8 mouse cellular contexts compared by ENCODE assay signal in the genomic region with DNA sequence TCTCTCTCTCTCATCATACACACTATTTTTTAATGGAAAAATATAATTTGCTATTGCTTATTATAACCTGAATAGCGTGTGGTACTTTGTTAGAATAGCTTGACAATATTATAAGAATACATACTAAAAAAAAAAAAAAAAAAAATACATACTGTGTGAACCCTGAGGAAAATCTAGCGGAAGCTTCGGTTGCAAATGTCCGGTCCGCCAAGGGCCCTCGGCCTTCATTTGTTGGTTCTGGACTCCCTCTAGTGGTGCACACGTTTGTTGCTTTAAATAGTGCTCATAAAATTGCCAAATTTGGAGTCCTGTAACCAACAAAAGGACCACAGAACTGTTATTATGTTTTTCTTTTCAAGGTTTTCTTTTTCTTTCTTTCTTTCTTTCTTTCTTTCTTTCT. TPM values are rescaled to one million over a fixed set of nuclear protein-coding genes. Genes with fewer than 3 reads are reported as not detected.
A peak's percentile ranks its signal among the peaks of the same experiment; 100 is the strongest.
DNase-seq lines count a peak whose midpoint lies in the region; ATAC-seq lines count a peak whose summit lies in the region.

No protein-coding gene starts in this region.

- no peak overlapping the region for H3K27ac ChIP-seq in kidney, embryonic 15.5 days
- H3K27ac ChIP-seq in forebrain, embryonic 13.5 days: no peak overlapping the region
- H3K27ac ChIP-seq in midbrain, embryonic 14.5 days (replicated peaks; ENCODE audit: low read depth, low read length): no peak overlapping the region

- peak; percentile 67 for DNase-seq in kidney, adult 11 months
- peak; percentile 72 for DNase-seq in brain, embryonic 18.5 days (ENCODE audit: low read depth, low spot score)
- DNase-seq in heart, postnatal 4 days: peak; percentile 87
- peak; percentile 83 for DNase-seq in left cerebral cortex, adult 18-20 months (ENCODE audit: low spot score in 2 of 2)
- DNase-seq in midbrain, embryonic 14.5 days: peak; percentile 95
- peak; percentile 29 to 78 for DNase-seq in spleen, postnatal 10 days (ENCODE audit: low spot score in 2 of 2)

- no peak overlapping the region for H3K9ac ChIP-seq in kidney, embryonic 15.5 days
- H3K9ac ChIP-seq in forebrain, embryonic 13.5 days: no peak overlapping the region
- no peak overlapping the region for H3K9ac ChIP-seq in midbrain, embryonic 14.5 days (replicated peaks; ENCODE audit: low read length)

- WGBS in kidney, embryonic 15.5 days: 2% methylated on average over 7 of the region's 7 CpGs
- 4% methylated on average over 7 of the region's 7 CpGs for WGBS in forebrain, embryonic 13.5 days
- under 1% methylated on average over 7 of the region's 7 CpGs for WGBS in midbrain, embryonic 14.5 days

- peaks cover 19% of the 10 kb centered on the region for H3K4me1 ChIP-seq in kidney, embryonic 15.5 days
- H3K4me1 ChIP-seq in forebrain, embryonic 13.5 days: peaks cover 17% of the 10 kb centered on the region
- H3K4me1 ChIP-seq in midbrain, embryonic 14.5 days (ENCODE audit: control insufficient read depth, insufficient read depth, low read length): peaks cover 11% of the 10 kb centered on the region

- peaks cover 18% of the 10 kb centered on the region for H3K36me3 ChIP-seq in kidney, embryonic 15.5 days
- H3K36me3 ChIP-seq in forebrain, embryonic 13.5 days (ENCODE audit: poor library complexity, severe bottlenecking): peaks cover 14% of the 10 kb centered on the region
- H3K36me3 ChIP-seq in midbrain, embryonic 14.5 days (ENCODE audit: control insufficient read depth, insufficient read depth, low read length): peaks cover 15% of the 10 kb centered on the region

- no peak for ATAC-seq in kidney, embryonic 15.5 days (replicated peaks; ENCODE audit: low FRiP score)
- 0 out of 2 replicates have a peak, but pooled peaks have one; percentile 11 for ATAC-seq in forebrain, embryonic 13.5 days
- no peak for ATAC-seq in midbrain, embryonic 14.5 days (ENCODE audit: low FRiP score, low TSS enrichment)

- no peaks in the 10 kb centered on the region for H3K9me3 ChIP-seq in kidney, embryonic 15.5 days (replicated peaks)
- H3K9me3 ChIP-seq in forebrain, embryonic 13.5 days (replicated peaks): no peaks in the 10 kb centered on the region
- no peaks in the 10 kb centered on the region for H3K9me3 ChIP-seq in midbrain, embryonic 14.5 days (ENCODE audit: control insufficient read depth, low read length)

- 0 out of 2 replicates have a peak, but pooled peaks cover 9% of the 10 kb centered on the region for H3K27me3 ChIP-seq in kidney, embryonic 15.5 days
- H3K27me3 ChIP-seq in forebrain, embryonic 13.5 days: no peaks in the 10 kb centered on the region
- no peaks in the 10 kb centered on the region for H3K27me3 ChIP-seq in midbrain, embryonic 14.5 days (ENCODE audit: control insufficient read depth, insufficient read depth, low read length)

- H3K4me2 ChIP-seq in kidney, embryonic 15.5 days: no peak overlapping the region
- H3K4me2 ChIP-seq in forebrain, embryonic 13.5 days: no peak overlapping the region
- peak overlapping the region; percentile 21 for H3K4me2 ChIP-seq in midbrain, embryonic 14.5 days (ENCODE audit: low read length)

- no peak overlapping the region for H3K4me3 ChIP-seq in kidney, embryonic 15.5 days (replicated peaks)
- no peak overlapping the region for H3K4me3 ChIP-seq in forebrain, embryonic 13.5 days
- H3K4me3 ChIP-seq in midbrain, embryonic 14.5 days (replicated peaks; ENCODE audit: low read depth, low read length): no peak overlapping the region

RNA-seq across cellular contexts. Expression of a gene that starts 7.8 kb away (rescaled TPM):
- 0.34 and 0.99 TPM in 2 replicates for polyA plus RNA-seq in kidney, embryonic 15.5 days (2015; fragmentation: Nextera tagmentation; extraction: Ambion mirVana)
- 0.60 TPM in 1 of 2 replicates, not detected in the other for polyA plus RNA-seq in forebrain, embryonic 13.5 days (2015; fragmentation: Nextera tagmentation; extraction: Ambion mirVana)
- under 1 TPM in 1 of 2 experiments, not detected in 1; 0.36 TPM for total RNA-seq in heart, postnatal 4 days (2021)
- total RNA-seq in left cerebral cortex, adult 18-20 months (2021): not detected
- polyA plus RNA-seq in midbrain, embryonic 14.5 days (2014; fragmentation: Nextera tagmentation; extraction: Ambion mirVana): 0.32 and 0.76 TPM in 2 replicates

RNA-seq across cellular contexts. Expression of a gene that starts 17.9 kb away (rescaled TPM):
- 44.2 and 49.6 TPM in 2 replicates for polyA plus RNA-seq in kidney, embryonic 15.5 days (2015; fragmentation: Nextera tagmentation; extraction: Ambion mirVana)
- 16.2 and 17.3 TPM in 2 replicates for polyA plus RNA-seq in forebrain, embryonic 13.5 days (2015; fragmentation: Nextera tagmentation; extraction: Ambion mirVana)
- 10 to 100 TPM in 1 of 2 experiments, 1 to 10 TPM in 1; 9.1 to 10.5 TPM for total RNA-seq in heart, postnatal 4 days (2021)
- 10 to 100 TPM; 66.0 to 74.6 TPM for total RNA-seq in left cerebral cortex, adult 18-20 months (2021)
- polyA plus RNA-seq in midbrain, embryonic 14.5 days (2014; fragmentation: Nextera tagmentation; extraction: Ambion mirVana): 27.8 and 39.6 TPM in 2 replicates
